Mouse (Mus musculus): ENCODE results near the gene Grsf1.

Grsf1 gene

GRCm38 (mm10) chr5:88675443-88676387 is at the start of gene Grsf1:
TSS of gene Grsf1 (minus strand) at chr5:88676171.
- peak; percentile 86 to 90 for DNase-seq (ENCODE audit: low spot score in 2 of 2)

DNA sequence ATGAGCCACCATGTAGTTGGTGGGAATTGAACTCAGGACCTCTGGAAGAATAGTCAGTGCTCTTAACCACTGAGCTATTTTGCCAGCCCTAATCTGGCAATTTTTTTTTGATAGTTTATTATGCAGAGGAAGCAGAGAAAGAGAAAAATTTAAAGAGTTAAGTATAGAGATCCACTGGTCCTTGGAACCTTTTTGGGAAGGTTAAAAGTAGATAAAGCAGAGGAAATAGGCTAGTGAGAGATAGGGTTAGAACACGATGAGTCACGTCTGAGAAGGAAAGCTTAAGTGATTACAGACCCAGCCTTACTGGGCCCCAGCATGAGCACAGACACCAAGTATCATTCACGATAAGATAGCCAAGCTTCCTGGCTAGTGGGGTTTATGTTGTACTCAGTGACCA is 48.1 kb upstream of the Grsf1 start:
- no peak for DNase-seq (ENCODE audit: low spot score in 2 of 2)

DNA sequence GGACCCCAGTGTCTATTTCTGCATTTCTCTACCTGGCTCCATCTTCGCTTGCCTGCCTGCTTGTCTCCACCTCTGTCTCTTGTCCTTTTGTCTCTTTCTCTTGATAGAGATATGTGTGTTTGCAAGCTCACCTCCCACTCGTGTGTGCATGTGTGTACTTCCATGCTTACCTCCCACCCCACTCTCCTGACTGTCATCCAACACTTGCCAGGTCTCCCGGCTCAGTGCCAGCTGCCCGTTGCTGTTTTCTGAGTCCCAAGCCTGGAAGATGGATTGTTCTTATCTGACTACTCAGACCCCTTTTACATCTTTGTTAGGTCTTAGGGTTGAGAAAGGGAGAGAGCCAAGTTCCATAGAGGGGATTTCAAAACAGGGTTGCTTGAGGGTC is 46.2 kb upstream of the Grsf1 start:
- no peak for DNase-seq (ENCODE audit: low spot score in 2 of 2)

GRCm38 (mm10) chr5:88721565-88722212 is 45.7 kb upstream of the Grsf1 start:
- peak in 1 of 2 experiments; percentile 19 for DNase-seq (ENCODE audit: low spot score in 2 of 2)

DNA sequence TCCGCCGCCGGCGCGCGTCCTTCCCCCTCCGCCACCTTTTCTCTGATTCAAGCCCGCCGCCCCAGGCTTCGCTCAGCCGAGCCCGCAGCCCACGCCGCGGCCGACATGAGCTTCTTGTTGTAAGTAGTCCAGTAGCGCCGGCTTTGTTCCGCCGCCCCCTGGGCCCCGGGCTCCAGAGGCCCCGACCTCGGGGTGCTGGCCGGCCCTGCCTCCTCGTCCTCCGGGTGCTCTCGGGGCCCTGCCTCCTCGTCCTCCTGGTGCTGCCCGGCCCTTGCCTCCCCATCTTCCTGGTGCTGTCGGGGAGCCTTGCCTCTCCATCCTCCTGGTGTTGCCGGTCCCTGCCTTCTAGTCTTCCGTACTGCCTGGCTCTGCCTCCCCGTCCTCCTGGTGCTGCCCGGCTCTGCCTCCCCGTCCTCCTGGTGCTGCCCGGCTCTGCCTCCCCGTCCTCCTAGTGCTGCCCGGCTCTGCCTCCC is 45.1 kb upstream of the Grsf1 start:
- no peak for DNase-seq (ENCODE audit: low spot score in 2 of 2)

DNA sequence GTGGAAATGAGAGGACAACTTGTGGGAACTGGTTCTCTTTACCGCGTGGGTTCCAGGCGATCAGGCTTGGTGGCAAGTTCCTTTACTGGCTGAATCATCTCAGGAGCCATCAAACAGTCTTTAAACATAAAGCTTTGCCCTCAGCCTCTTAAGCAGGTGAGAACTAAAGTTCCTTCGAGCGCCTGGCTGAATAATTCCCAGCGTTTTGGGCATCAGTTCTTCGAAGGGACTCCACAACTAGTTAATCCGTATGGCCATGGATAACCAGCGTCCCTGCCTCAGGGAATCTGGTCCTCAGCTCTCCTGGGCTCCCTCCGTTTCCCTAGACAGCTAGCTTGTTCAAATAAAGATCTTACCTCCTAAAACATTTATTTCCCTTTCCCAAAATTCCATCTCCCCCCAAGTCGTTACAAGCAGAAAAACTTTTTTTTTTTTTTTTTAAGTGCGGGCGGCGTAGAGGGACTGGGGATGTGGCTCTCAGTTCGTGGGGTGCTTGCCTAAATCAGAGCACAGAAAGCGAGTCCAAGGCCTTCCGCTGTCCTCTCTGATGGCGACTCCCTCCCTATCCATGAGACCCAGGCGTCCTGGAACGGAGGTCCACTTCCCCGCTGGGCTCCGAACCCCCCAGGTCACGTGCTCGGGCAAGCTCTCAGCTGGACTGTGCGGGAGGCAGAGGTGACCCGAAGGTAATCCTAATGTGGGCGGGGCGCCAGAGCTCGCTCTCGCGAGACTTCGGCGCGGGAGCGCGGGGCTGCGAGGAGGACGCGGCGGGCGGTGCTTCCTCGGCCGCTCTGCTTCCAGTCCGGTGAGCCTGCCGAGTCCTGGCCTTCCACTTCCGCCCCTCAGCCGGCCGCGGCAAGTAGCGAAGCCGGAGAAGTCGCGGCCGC is 44.4 kb upstream of the Grsf1 start, which contains the start of gene Mob1b:
Mob1b (plus strand) TSS at position 740 of the 887 bp plus-strand sequence.
- DNase-seq (ENCODE audit: low spot score in 2 of 2): peak; percentile 97 to 98

DNA sequence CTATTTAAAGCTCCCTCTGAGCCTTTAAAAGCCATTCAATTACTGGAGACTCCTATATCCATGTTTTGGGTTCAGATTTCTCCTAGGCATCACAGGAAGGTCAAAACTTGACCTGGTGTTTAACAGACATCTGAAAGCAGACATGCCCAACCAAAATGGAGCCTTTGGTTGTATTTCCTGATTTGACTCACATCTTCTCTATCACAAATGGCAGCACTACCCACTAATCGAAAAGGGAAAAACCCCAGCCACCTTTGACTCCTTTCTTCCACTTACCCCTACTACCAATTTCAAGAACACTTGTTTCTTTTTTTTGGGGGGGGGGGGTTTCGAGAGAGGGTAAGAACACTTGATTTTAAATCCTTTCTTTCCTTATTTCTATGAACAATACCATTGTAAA is 41.0 kb upstream of the Grsf1 start:
- DNase-seq (ENCODE audit: low spot score in 2 of 2): no peak

DNA sequence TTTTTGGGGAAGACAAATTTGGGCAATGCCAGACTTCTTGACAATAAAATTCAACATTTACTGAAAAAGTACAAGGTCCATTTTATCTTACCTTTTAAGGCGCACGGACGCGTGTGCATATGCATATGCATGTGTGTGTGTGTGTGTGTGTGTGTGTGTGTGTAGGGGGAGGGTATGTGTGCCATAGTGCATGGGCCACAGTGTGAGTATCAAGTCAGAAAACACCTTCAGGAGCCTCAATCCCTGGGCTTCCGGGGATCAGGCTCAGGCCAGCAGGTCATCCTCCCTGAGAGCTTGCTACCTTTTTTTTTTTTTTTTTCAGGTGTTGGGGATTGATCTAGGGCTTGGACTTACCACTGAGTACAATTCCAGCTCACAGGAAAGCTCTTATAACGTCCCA is 36.4 kb upstream of the Grsf1 start:
- DNase-seq (ENCODE audit: low spot score in 2 of 2): no peak

DNA sequence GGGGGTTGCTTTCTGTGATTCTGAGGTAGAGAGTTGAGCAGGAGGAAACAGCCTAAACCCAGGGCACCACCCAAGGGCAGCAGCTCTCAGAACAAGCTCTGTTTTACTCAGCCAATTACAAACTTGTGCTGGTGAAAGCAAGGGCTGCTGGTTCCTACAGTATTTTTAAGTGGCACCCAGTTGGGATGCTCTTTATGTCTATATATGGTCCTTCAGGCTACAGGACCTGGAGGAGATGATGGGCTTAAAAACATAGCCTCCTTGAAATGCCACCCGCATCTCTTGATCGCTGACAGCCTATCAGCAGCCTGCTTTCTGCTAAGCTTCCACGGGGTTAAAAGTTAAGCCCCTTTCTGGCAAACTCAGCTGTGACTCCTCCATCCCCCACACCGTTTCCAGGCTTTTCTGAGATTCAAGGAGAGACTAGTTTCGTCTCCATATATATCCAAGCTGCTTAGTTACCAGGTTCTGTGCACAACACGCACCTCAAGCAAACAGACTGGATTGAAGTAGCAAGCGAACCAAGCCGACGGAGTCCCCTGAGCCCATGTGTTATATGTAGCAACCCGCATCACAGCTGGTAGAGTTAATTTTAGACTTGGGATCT is 35.8 kb upstream of the Grsf1 start:
- no peak for DNase-seq (ENCODE audit: low spot score in 2 of 2)

DNA sequence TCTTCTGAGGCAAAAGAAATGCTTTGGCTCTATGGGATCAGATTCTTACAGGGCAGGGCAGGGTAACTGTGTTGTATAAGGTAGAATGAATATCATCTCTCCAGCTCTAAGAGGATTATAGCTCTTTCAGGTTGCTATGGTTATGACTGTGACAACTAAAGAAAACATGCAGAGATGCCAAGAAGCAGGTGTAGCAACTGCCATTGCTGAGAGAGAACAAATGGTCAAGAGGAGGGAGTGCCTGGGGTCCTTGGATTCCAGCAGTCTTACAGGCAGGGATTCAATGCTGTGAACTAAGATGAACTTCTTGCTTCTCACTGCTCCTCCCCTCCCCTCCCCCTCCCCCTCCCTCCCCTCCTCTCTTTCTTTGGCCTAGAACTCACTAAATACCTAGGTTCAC is 35.2 kb upstream of the Grsf1 start:
- DNase-seq (ENCODE audit: low spot score in 2 of 2): no peak

GRCm38 (mm10) chr5:88703551-88703950 is 27.6 kb upstream of the Grsf1 start:
- no peak for DNase-seq (ENCODE audit: low spot score in 2 of 2)

GRCm38 (mm10) chr5:88702041-88702440 is 26.1 kb upstream of the Grsf1 start:
- DNase-seq (ENCODE audit: low spot score in 2 of 2): no peak

DNA sequence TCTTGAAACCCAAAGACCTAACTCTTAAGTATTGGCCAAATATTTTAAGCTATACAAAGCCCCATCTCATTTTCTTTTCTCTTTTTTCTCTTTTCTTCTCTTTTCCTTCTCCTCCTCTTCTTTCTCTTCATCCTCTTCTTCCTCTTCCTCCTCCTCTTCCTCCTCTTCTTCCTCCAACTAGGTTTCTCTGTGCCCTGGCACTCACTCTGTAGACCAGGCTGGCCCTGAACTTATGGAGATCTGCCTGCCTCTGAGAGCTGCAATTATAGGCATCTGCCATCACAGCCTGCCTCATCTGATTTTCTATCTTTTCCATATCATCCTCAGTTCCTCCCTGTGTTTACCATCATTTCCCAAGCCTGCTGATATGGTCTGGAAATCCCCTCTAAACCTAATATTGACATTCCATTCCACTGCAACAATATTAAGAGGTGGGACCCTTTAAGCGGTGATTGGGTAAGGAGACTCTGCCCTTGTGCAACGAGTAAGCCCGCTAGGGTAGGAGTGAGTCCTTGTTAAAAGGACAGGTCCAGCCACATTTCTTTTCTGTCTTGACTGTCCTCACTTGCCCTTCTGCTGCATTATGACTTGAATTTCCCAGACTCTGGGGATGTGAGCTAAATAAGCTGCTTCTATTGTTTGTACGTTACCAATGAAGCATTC is 23.4 kb upstream of the Grsf1 start:
- no peak for DNase-seq (ENCODE audit: low spot score in 2 of 2)

GRCm38 (mm10) chr5:88697291-88697690 is 21.3 kb upstream of the Grsf1 start:
- no peak for DNase-seq (ENCODE audit: low spot score in 2 of 2)

GRCm38 (mm10) chr5:88693057-88693456 is 17.1 kb upstream of the Grsf1 start:
- no peak for DNase-seq (ENCODE audit: low spot score in 2 of 2)

DNA sequence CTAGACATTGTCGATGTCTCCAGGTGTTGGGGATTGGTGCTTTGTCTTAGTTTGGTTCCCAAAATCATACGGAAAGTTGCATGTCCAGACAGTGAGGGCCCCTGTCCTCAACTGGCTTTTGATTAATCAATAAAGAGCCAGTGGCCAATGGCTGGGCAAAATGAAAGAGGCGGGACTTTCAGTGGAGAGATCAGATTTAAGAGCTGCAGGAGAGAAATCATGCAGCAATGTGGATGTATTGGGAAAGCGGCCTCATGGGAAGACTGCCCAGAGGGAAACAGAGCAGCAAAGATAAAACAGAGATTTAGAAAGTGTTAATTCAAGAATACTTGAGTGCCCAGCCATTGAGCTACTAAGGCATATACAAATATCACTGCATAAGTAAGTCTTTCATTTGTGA is 16.6 kb upstream of the Grsf1 start:
- no peak for DNase-seq (ENCODE audit: low spot score in 2 of 2)

- no peak for DNase-seq (ENCODE audit: low spot score in 2 of 2)
Observed at GRCm38 (mm10) chr5:88691506-88692095, 15.6 kb upstream of the Grsf1 start.

DNA sequence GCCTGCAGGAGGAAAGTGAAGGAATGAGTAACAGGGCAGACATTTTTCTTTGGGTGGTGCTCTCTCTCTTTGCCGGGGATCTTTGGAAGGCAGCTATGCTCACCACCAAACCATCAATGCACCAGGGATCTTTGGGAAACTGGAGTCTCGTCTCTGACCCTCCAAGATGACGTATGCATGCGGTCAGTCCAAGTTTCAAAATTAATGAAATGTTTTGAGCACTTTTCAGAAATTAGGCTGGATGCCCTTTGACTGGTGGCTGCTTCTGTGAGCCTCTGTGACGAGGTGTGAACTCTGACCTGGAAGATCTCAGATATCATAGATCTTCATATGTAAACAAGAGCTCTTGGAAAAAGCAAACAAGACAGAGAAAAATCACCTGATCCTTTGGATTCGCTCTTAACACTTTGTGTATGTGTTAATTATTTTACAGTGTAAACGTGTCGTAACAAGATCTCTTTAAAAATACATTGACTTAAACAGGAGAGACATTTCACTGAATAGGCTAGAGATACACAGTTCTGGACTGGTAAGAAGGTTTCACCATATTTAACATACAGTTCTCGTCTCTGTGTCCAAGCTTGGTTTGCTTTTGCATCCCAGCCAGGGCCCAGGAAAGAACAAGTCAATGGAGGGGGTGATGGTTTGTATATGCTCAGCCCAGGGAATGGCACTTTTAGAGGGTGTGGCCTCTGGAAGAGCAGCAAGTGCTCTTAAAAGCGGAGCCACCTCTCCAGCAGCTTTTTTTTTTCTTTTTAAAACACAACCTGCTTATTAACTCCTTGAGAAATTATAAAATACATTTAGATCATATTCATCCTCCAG is 14.9 kb upstream of the Grsf1 start:
- no peak for DNase-seq (ENCODE audit: low spot score in 2 of 2)

- no peak for DNase-seq (ENCODE audit: low spot score in 2 of 2)
Observed at GRCm38 (mm10) chr5:88689279-88689938, 13.4 kb upstream of the Grsf1 start.

All from urinary bladder, postnatal 4 days (tissue).